21 mouse cellular contexts compared by ENCODE assay signal in genomic region chr12:116141816-116142215, GRCm38 (mm10).
DNase-seq lines count a peak whose midpoint lies in the region; ATAC-seq lines count a peak whose summit lies in the region.
"Had no signal": no experiment of that assay in that cellular context is flagged by ENCODE, and none has a peak within 500 bp of the region (broad histone marks: within the 10 kb centered on the region; RNA-seq: fewer than 3 reads in every experiment).

No protein-coding gene starts in this region.

- H3K4me2 ChIP-seq in liver, embryonic 15.5 days: no peak overlapping the region; the same call in 1 of the 2 replicates
- H3K4me2 ChIP-seq in liver, embryonic 11.5 days: no peak overlapping the region
- H3K4me2 ChIP-seq in forebrain, embryonic 14.5 days (ENCODE audit: low read length): no peak overlapping the region
- H3K4me2 ChIP-seq: embryonic facial prominence, embryonic 13.5 days; heart, embryonic 15.5 days; limb, embryonic 15.5 days; midbrain, embryonic 12.5 days; neural tube, embryonic 15.5 days had no signal

- H3K36me3 ChIP-seq in liver, embryonic 15.5 days (replicated peaks): no peaks in the 10 kb centered on the region
- H3K36me3 ChIP-seq in liver, embryonic 11.5 days (ENCODE audit: control insufficient read depth, insufficient read depth, low read length): no peaks in the 10 kb centered on the region
- no peaks in the 10 kb centered on the region for H3K36me3 ChIP-seq in forebrain, embryonic 14.5 days (ENCODE audit: control insufficient read depth, insufficient read depth, low read length)
- H3K36me3 ChIP-seq: embryonic facial prominence, embryonic 13.5 days; heart, embryonic 15.5 days; limb, embryonic 15.5 days; midbrain, embryonic 12.5 days; neural tube, embryonic 15.5 days had no signal

- no peaks in the 10 kb centered on the region for H3K4me1 ChIP-seq in liver, embryonic 15.5 days (replicated peaks)
- H3K4me1 ChIP-seq in liver, embryonic 11.5 days (replicated peaks; ENCODE audit: control insufficient read depth, insufficient read depth, low read length): no peaks in the 10 kb centered on the region
- H3K4me1 ChIP-seq in forebrain, embryonic 14.5 days (ENCODE audit: control insufficient read depth, insufficient read depth, low read length): no peaks in the 10 kb centered on the region
- H3K4me1 ChIP-seq: embryonic facial prominence, embryonic 13.5 days; heart, embryonic 15.5 days; limb, embryonic 15.5 days; neural tube, embryonic 15.5 days had no signal

- 0 out of 2 replicates have a peak overlapping the region, but pooled peaks have one; percentile 41 for H3K27ac ChIP-seq in liver, embryonic 15.5 days (replicated peaks)
- H3K27ac ChIP-seq in liver, embryonic 11.5 days (ENCODE audit: low read depth, low read length): no peak overlapping the region
- H3K27ac ChIP-seq in forebrain, embryonic 14.5 days (ENCODE audit: low read depth, low read length): no peak overlapping the region
- H3K27ac ChIP-seq: embryonic facial prominence, embryonic 13.5 days; heart, embryonic 15.5 days; limb, embryonic 15.5 days; midbrain, embryonic 12.5 days; neural tube, embryonic 15.5 days had no signal

- H3K9ac ChIP-seq in liver, embryonic 15.5 days: no peak overlapping the region
- H3K9ac ChIP-seq in liver, embryonic 11.5 days (ENCODE audit: low read depth, low read length): no peak overlapping the region
- no peak overlapping the region for H3K9ac ChIP-seq in forebrain, embryonic 14.5 days (ENCODE audit: low read length)
- H3K9ac ChIP-seq: embryonic facial prominence, embryonic 13.5 days; forebrain, postnatal 0 days; heart, embryonic 15.5 days; limb, embryonic 15.5 days; midbrain, embryonic 12.5 days; neural tube, embryonic 15.5 days had no signal

- H3K9me3 ChIP-seq in liver, embryonic 15.5 days (replicated peaks): no peaks in the 10 kb centered on the region
- H3K9me3 ChIP-seq in liver, embryonic 11.5 days (ENCODE audit: control insufficient read depth, low read length): no peaks in the 10 kb centered on the region
- no peaks in the 10 kb centered on the region for H3K9me3 ChIP-seq in forebrain, embryonic 14.5 days (replicated peaks; ENCODE audit: control insufficient read depth, low read length)
- H3K9me3 ChIP-seq: embryonic facial prominence, embryonic 13.5 days; heart, embryonic 15.5 days; limb, embryonic 15.5 days; midbrain, embryonic 12.5 days; neural tube, embryonic 15.5 days had no signal

- no peaks in the 10 kb centered on the region for H3K27me3 ChIP-seq in liver, embryonic 15.5 days
- no peaks in the 10 kb centered on the region for H3K27me3 ChIP-seq in liver, embryonic 11.5 days (replicated peaks; ENCODE audit: control insufficient read depth, insufficient read depth, low read length)
- no peaks in the 10 kb centered on the region for H3K27me3 ChIP-seq in forebrain, embryonic 14.5 days (replicated peaks; ENCODE audit: control insufficient read depth, insufficient read depth, low read length)
- H3K27me3 ChIP-seq: embryonic facial prominence, embryonic 13.5 days; heart, embryonic 15.5 days; limb, embryonic 15.5 days; midbrain, embryonic 12.5 days; neural tube, embryonic 15.5 days had no signal

- peak; percentile 45; the same call in 1 of the 2 replicates for ATAC-seq in liver, embryonic 15.5 days (ENCODE audit: insufficient read depth)
- no peak for ATAC-seq in liver, embryonic 11.5 days (replicated peaks; ENCODE audit: low FRiP score)
- ATAC-seq in hematopoietic stem cell, adult 5-6 weeks (replicated peaks in 1 of 2; ENCODE audit: insufficient read depth in 1 of 2, low FRiP score in 2 of 2, low TSS enrichment in 1 of 2, low read depth in 1 of 2, poor library complexity in 2 of 2, severe bottlenecking in 2 of 2): peak; percentile 55 to 61
- peak; percentile 61 for ATAC-seq in monocyte, adult 5-6 weeks (replicated peaks; ENCODE audit: insufficient number of reproducible peaks, low FRiP score, low TSS enrichment, poor library complexity, severe bottlenecking)
- no peak for ATAC-seq in forebrain, embryonic 14.5 days
- ATAC-seq: forebrain, postnatal 0 days had no signal

- H3K4me3 ChIP-seq in liver, embryonic 15.5 days (replicated peaks): no peak overlapping the region
- H3K4me3 ChIP-seq in liver, embryonic 11.5 days (ENCODE audit: low read depth, low read length): no peak overlapping the region
- H3K4me3 ChIP-seq in forebrain, embryonic 14.5 days (ENCODE audit: low read depth, low read length): no peak overlapping the region
- H3K4me3 ChIP-seq: embryonic facial prominence, embryonic 13.5 days; heart, embryonic 15.5 days; limb, embryonic 15.5 days; midbrain, embryonic 12.5 days; myocyte; neural tube, embryonic 15.5 days had no signal

- DNase-seq in liver, embryonic 11.5 days (ENCODE audit: low spot score): no peak
- peak; percentile 54 to 55 for DNase-seq in B cell, adult 2 months
- DNase-seq in forebrain, embryonic 14.5 days (ENCODE audit: low spot score): no peak
- DNase-seq in retina, embryonic 14.5 days (ENCODE audit: low spot score): no peak
- DNase-seq: cerebellum, adult 18-20 months; forebrain, postnatal 0 days; heart, adult 18-20 months; kidney, adult 8-10 months; kidney, postnatal 25 days; layer of hippocampus, adult 9-11 months; lung, postnatal 10 days; thymus, postnatal 25 days had no signal

- 24% methylated on average over 2 of the region's 2 CpGs for WGBS in liver, embryonic 15.5 days (ENCODE audit: insufficient replicate concordance)
- 48% methylated on average over 2 of the region's 2 CpGs for WGBS in liver, embryonic 11.5 days
- WGBS in forebrain, embryonic 14.5 days: 94% methylated on average over 2 of the region's 2 CpGs

Comparison
In these comparisons a context has a peak if more than half of its experiments do, and no peak if none do; other contexts are left out.
1. ATAC-seq: peak in liver, embryonic 15.5 days (single experiment), hematopoietic stem cell, adult 5-6 weeks (2 of 2) and monocyte, adult 5-6 weeks (single experiment); none in liver, embryonic 11.5 days (single experiment) and forebrain, embryonic 14.5 days (single experiment).
2. DNase-seq: peak in B cell, adult 2 months (2 of 2); none in liver, embryonic 11.5 days (single experiment), forebrain, embryonic 14.5 days (single experiment) and retina, embryonic 14.5 days (single experiment).